Mouse (Mus musculus) MEL (cell line): ENCODE measurements around the gene Ilvbl. TPM values are rescaled to one million over a fixed set of nuclear protein-coding genes. Genes with fewer than 3 reads are reported as not detected.
"Not testable (repeated sequence)": the region's sequence is repeated elsewhere in the genome, so short reads cannot be mapped to it uniquely, and the experiment has no call there.

ENCODE experiments used
- DNase-seq: peaks from one replicate; pipeline ENCODE4 v3.0.0; 2011; ENCODE audit warnings: low read depth, low spot score
- H3K27ac ChIP-seq: 2 replicates; pipeline ENCODE4 v1.5.1; 2012; ENCODE audit warnings: low read depth, mild to moderate bottlenecking, control low read depth, low read length, moderate library complexity; ENCODE audit not compliant: control insufficient read depth
- H3K27me3 ChIP-seq, 2 experiments: fragments of 150-350 bp in 1 of 2; sonication (generic) in 1 of 2; 2 replicates each; pipeline ENCODE4 v1.6.1; 2012; ENCODE audit warnings: low read length in 2 of 2, mild to moderate bottlenecking in 2 of 2, improper control_type of control experiment in 1 of 2, moderate library complexity in 1 of 2; ENCODE audit not compliant: insufficient read depth in 2 of 2, control insufficient read depth in 1 of 2
- H3K36me3 ChIP-seq, 2 experiments: 2 replicates each; pipeline ENCODE4 v1.6.1; 2012 to 2014; ENCODE audit warnings: low read length in 2 of 2, improper control_type of control experiment in 1 of 2, inconsistent platforms in 1 of 2, mild to moderate bottlenecking in 1 of 2; ENCODE audit not compliant: insufficient read depth in 2 of 2, control insufficient read depth in 1 of 2
- H3K4me1 ChIP-seq, 2 experiments: fragments of 150-350 bp in 1 of 2; sonication (generic) in 1 of 2; 2 replicates each; pipeline ENCODE4 v1.6.1; 2012; ENCODE audit warnings: low read length in 2 of 2, improper control_type of control experiment in 1 of 2, mild to moderate bottlenecking in 1 of 2; ENCODE audit not compliant: insufficient read depth in 2 of 2, control insufficient read depth in 1 of 2
- H3K4me3 ChIP-seq, 2 experiments: fragments of 150-350 bp in 1 of 2; sonication (generic) in 1 of 2; 2 replicates each; pipeline ENCODE4 v1.5.1; 2012; ENCODE audit warnings: low read depth in 2 of 2, low read length in 2 of 2, mild to moderate bottlenecking in 2 of 2, moderate library complexity in 2 of 2, control low read depth in 1 of 2, improper control_type of control experiment in 1 of 2; ENCODE audit not compliant: control insufficient read depth in 1 of 2, insufficient read depth in 1 of 2
- H3K79me2 ChIP-seq: 2 replicates; pipeline ENCODE4 v1.6.1; 2012; ENCODE audit warnings: mild to moderate bottlenecking, low read length, moderate library complexity; ENCODE audit not compliant: control insufficient read depth, poor library complexity, insufficient read depth
- H3K9ac ChIP-seq: 2 replicates; pipeline ENCODE4 v1.6.1; 2012; ENCODE audit warnings: low read depth, mild to moderate bottlenecking, control low read depth, low read length, moderate library complexity; ENCODE audit not compliant: control insufficient read depth, poor library complexity, severe bottlenecking
- H3K9me3 ChIP-seq: fragments of 150-350 bp; sonication (generic); replicated peaks from 2 replicates; pipeline ENCODE4 v1.6.1; 2012; ENCODE audit warnings: mild to moderate bottlenecking, low read length, improper control_type of control experiment, moderate library complexity; ENCODE audit not compliant: insufficient read depth
- CHD2 ChIP-seq: IDR thresholded peaks from 2 replicates; pipeline ENCODE4 v1.6.1; 2011; ENCODE audit warnings: low read length, improper control_type of control experiment
- E2F4 ChIP-seq: IDR thresholded peaks from 2 replicates; pipeline ENCODE4 v1.6.1; 2011; ENCODE audit warnings: low read depth, low read length, improper control_type of control experiment, borderline replicate concordance
- ETS1 ChIP-seq: IDR thresholded peaks from 2 replicates; pipeline ENCODE4 v1.6.1; 2012; ENCODE audit warnings: low read depth, mild to moderate bottlenecking, inconsistent platforms, low read length, improper control_type of control experiment, moderate library complexity
- GABPA ChIP-seq: IDR thresholded peaks from 2 replicates; pipeline ENCODE4 v1.6.1; 2012; ENCODE audit warnings: low read depth, mild to moderate bottlenecking, inconsistent platforms, low read length, improper control_type of control experiment, moderate library complexity
- HCFC1 ChIP-seq: IDR thresholded peaks from 2 replicates; pipeline ENCODE4 v1.6.1; 2012; ENCODE audit warnings: low read depth, mild to moderate bottlenecking, inconsistent platforms, low read length, improper control_type of control experiment, moderate library complexity
- MEF2A ChIP-seq: IDR thresholded peaks from 2 replicates; pipeline ENCODE4 v1.6.1; 2014; ENCODE audit warnings: low read depth, mild to moderate bottlenecking, inconsistent platforms, low read length, improper control_type of control experiment; ENCODE audit not compliant: poor library complexity, insufficient replicate concordance, severe bottlenecking; ENCODE audit errors: extremely low read depth
- MXI1 ChIP-seq: IDR thresholded peaks from 2 replicates; pipeline ENCODE4 v1.6.1; 2011; ENCODE audit warnings: mild to moderate bottlenecking, low read depth, low read length, improper control_type of control experiment
- MYB ChIP-seq: IDR thresholded peaks from 2 replicates; pipeline ENCODE4 v1.6.1; 2011; ENCODE audit warnings: mild to moderate bottlenecking, low read depth, low read length, improper control_type of control experiment
- NRF1 ChIP-seq: IDR thresholded peaks from 2 replicates; pipeline ENCODE4 v1.6.1; 2014; ENCODE audit warnings: low read depth, mild to moderate bottlenecking, inconsistent platforms, low read length, improper control_type of control experiment, moderate library complexity; ENCODE audit not compliant: poor library complexity, insufficient read depth, severe bottlenecking
- POLR2A ChIP-seq, 2 experiments: IDR thresholded peaks; 2 replicates each; pipeline ENCODE4 v1.6.1; 2011 to 2012; ENCODE audit warnings: low read length in 2 of 2, mild to moderate bottlenecking in 2 of 2, control low read depth in 1 of 2, improper control_type of control experiment in 1 of 2, low read depth in 1 of 2, moderate library complexity in 1 of 2; ENCODE audit not compliant: control insufficient read depth in 1 of 2, insufficient read depth in 1 of 2, poor library complexity in 1 of 2
- POLR2AphosphoS2 ChIP-seq: IDR thresholded peaks from 2 replicates; pipeline ENCODE4 v1.6.1; 2011; ENCODE audit warnings: low read length, improper control_type of control experiment
- SMC3 ChIP-seq: IDR thresholded peaks from 2 replicates; pipeline ENCODE4 v1.6.1; 2011; ENCODE audit warnings: low read depth, low read length, improper control_type of control experiment
- TAL1 ChIP-seq: IDR thresholded peaks from 2 replicates; pipeline ENCODE4 v1.6.1; 2012; ENCODE audit warnings: mild to moderate bottlenecking, inconsistent platforms, low read length, moderate library complexity, mixed read lengths
- ZKSCAN1 ChIP-seq: IDR thresholded peaks from 2 replicates; pipeline ENCODE4 v1.6.1; 2012; ENCODE audit warnings: low read depth, mild to moderate bottlenecking, inconsistent platforms, low read length, improper control_type of control experiment, moderate library complexity
- ZNF384 ChIP-seq: IDR thresholded peaks from 2 replicates; pipeline ENCODE4 v1.6.1; 2012; ENCODE audit warnings: low read depth, mild to moderate bottlenecking, inconsistent platforms, low read length, improper control_type of control experiment
- polyA plus RNA-seq, 2 experiments: library from polyadenylated mRNA; stranded (reverse) in 1 of 2; unstranded in 1 of 2; fragments of >175 nt in 1 of 2; fragments of >200 nt in 1 of 2; gene quantifications; 2 replicates each; pipeline versions ENCODE4 v1.2.1 to v1.2.4; 2012; ENCODE audit warnings: low replicate concordance in 2 of 2, low read depth in 1 of 2; ENCODE audit not compliant: insufficient read length in 2 of 2, insufficient read depth in 1 of 2, missing spikeins in 1 of 2
- total RNA-seq: library from RNA; depleted of rRNA; stranded (reverse); fragments of 300-350 nt; gene quantifications from 2 replicates; pipeline ENCODE4 v1.2.3, GENCODE M21; 2012

Gene Ilvbl
- total and polyA plus RNA-seq, 3 experiments: 22.1 to 24.5 TPM; not detected in 1

DNA sequence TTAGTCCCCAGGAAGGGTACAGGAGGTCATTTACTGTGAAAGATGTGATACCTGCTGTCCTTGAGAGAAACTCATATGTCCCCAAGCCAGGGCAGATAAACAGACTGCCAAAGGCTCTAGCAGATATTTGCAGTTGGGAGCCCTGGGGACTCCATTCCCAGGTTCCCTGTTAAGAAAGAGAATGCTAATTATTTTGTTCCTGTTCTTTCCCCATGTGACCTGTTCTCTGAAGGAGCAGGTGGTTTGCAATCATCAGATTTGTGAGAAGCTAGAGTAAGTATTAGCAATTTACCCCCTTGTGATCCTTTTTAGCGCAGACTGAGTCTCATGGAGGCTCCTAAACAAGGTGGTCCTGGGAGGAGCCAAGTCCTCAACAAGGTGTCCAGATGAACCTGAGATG, 43.8 kb downstream of the Ilvbl start, which contains the start of gene Olfr1357:
Gene Olfr1357 (minus strand): TSS at position 101 of the 400 bp plus-strand sequence.
- no peak within 1 kb of the TSS for H3K4me3 ChIP-seq
- H3K4me1 ChIP-seq: no peaks in the 10 kb centered on the region
- TF ChIP-seq E2F4 (no peak), SMC3 (no peak), MYB (no peak), MEF2A (no peak), HCFC1 (no peak)
- H3K79me2 ChIP-seq: no peaks in the 10 kb centered on the region
- H3K9me3 ChIP-seq: no peaks in the 10 kb centered on the region
- no peak within 1 kb of the TSS for H3K27ac ChIP-seq
- no peak within 1 kb of the TSS for H3K9ac ChIP-seq
- DNase-seq: no peak
- no peaks in the 10 kb centered on the region; a peak in 1 of 4 replicates for H3K27me3 ChIP-seq
- no peaks in the 10 kb centered on the region for H3K36me3 ChIP-seq

DNA sequence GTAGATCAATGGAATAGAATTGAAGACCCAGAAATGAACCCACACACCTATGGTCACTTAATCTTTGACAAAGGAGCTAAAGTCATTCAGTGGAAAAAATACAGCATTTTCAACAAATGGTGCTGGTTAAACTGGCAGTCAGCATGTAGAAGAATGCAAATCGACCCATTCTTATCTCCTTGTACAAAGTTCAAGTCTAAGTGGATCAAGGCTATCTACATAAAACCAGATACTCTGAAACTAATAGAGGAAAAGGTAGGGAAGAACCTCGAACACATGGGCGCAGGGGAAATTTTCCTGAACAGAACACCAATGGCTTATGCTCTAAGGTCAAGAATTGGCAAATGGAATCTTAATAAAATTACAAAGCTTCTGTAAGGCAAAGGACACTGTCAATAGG, 49.0 kb downstream of the Ilvbl start:
- DNase-seq, H3K36me3 ChIP-seq, H3K9me3 ChIP-seq: not testable (repeated sequence)

DNA sequence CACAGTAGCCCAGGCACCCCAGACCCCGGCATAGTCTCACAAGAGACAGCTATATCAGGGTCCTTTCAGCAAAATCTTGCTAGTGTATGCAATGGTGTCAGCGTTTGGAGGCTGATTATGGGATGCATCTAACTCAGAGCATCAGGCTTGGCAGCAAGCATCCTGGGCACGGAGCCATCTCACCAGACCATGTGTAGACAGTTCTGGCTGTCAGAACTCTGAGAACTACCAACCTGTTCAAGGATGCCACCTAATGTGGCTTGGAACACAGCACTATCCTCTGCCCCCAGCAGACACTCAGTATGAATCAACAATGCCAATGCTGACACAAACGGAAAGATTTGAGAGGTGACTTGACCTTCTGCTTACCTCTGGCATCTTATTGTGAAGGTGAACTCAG, 56.0 kb downstream of the Ilvbl start:
- Histone ChIP-seq H3K79me2 (no peaks in the 10 kb centered on the region), H3K9me3 (no peaks in the 10 kb centered on the region), H3K27ac (no peak overlapping the region), H3K36me3 (no peaks in the 10 kb centered on the region), H3K4me3 (no peak overlapping the region), H3K27me3 (peaks cover 1 to 2% of the 10 kb centered on the region in 2 experiments; a peak in 2 of 4 replicates), H3K9ac (no peak overlapping the region), H3K4me1 (no peaks in the 10 kb centered on the region)
- TF ChIP-seq MXI1: no peak
- no peak for TF ChIP-seq GABPA
- no peak for TF ChIP-seq ZNF384
- no peak for TF ChIP-seq POLR2A (IDR thresholded peaks at IDR 0.05; ENCODE audit: control insufficient read depth in 1 of 2, insufficient read depth in 1 of 2, low read depth in 1 of 2, low read length in 2 of 2, poor library complexity in 1 of 2)
- TF ChIP-seq ETS1: no peak
- no peak for TF ChIP-seq CHD2
- TF ChIP-seq NRF1: no peak
- no peak for TF ChIP-seq E2F4
- TF ChIP-seq ZKSCAN1: no peak
- TF ChIP-seq TAL1: no peak
- TF ChIP-seq POLR2AphosphoS2: no peak
- DNase-seq: no peak

More for the DNA sequence above, 49.0 kb downstream of the Ilvbl start:
- H3K9ac ChIP-seq, H3K27me3 ChIP-seq, H3K4me3 ChIP-seq, H3K4me1 ChIP-seq, H3K79me2 ChIP-seq, H3K27ac ChIP-seq: not testable (repeated sequence)
